Mouse (Mus musculus) retina, postnatal 7 days (tissue): ENCODE results near the gene Nelfcd.
A peak's percentile ranks its signal among the peaks of the same experiment; 100 is the strongest.

Experiments used
- DNase-seq: peaks from one replicate; pipeline ENCODE4 v3.0.0-alpha.2; 2012; ENCODE audit warnings: low read depth, low spot score

The Nelfcd gene

GRCm38 (mm10) chr2:174437697-174437982 is 22.0 kb downstream of the Nelfcd start:
- no peak for DNase-seq

GRCm38 (mm10) chr2:174438181-174438580 is 22.6 kb downstream of the Nelfcd start:
- DNase-seq, result no peak

GRCm38 (mm10) chr2:174438737-174439449 is 23.3 kb downstream of the Nelfcd start, which contains the start of gene Ctsz:
Gene Ctsz, minus strand, starts transcription at chr2:174439039.
- DNase-seq, result no peak

GRCm38 (mm10) chr2:174439450-174439838 is 23.8 kb downstream of the Nelfcd start:
- DNase-seq, result no peak

GRCm38 (mm10) chr2:174439961-174440360 is 24.4 kb downstream of the Nelfcd start:
- DNase-seq, result no peak

GRCm38 (mm10) chr2:174441898-174442297 is 26.3 kb downstream of the Nelfcd start:
- no peak for DNase-seq

- DNase-seq, result no peak
Measured at GRCm38 (mm10) chr2:174442460-174442859, 26.9 kb downstream of the Nelfcd start.

GRCm38 (mm10) chr2:174443046-174443445 is 27.4 kb downstream of the Nelfcd start:
- no peak for DNase-seq

- no peak for DNase-seq
Measured at GRCm38 (mm10) chr2:174444359-174444758, 28.8 kb downstream of the Nelfcd start.

GRCm38 (mm10) chr2:174445018-174445417 is 29.4 kb downstream of the Nelfcd start:
- DNase-seq, result no peak

GRCm38 (mm10) chr2:174446492-174446891 is 30.9 kb downstream of the Nelfcd start:
- DNase-seq, result no peak

- no peak for DNase-seq
Measured at GRCm38 (mm10) chr2:174446905-174447304, 31.3 kb downstream of the Nelfcd start.

GRCm38 (mm10) chr2:174448405-174448804 is 32.8 kb downstream of the Nelfcd start:
- DNase-seq, result no peak

- DNase-seq, result no peak
Measured at GRCm38 (mm10) chr2:174450353-174450752, 34.7 kb downstream of the Nelfcd start, which contains the start of gene Tubb1. Gene Tubb1, plus strand, starts transcription at chr2:174450695.

- no peak for DNase-seq
Measured at GRCm38 (mm10) chr2:174453681-174454080, 38.1 kb downstream of the Nelfcd start.

GRCm38 (mm10) chr2:174459365-174459764 is 43.8 kb downstream of the Nelfcd start:
- DNase-seq, result no peak

GRCm38 (mm10) chr2:174463370-174463769 is 47.8 kb downstream of the Nelfcd start:
- no peak for DNase-seq

- peak; percentile 81 for DNase-seq
Measured at GRCm38 (mm10) chr2:174463789-174464523, 48.4 kb downstream of the Nelfcd start, which contains the start of gene Atp5e. Gene Atp5e, minus strand, starts transcription at chr2:174464105.

GRCm38 (mm10) chr2:174470333-174470732 is 54.7 kb downstream of the Nelfcd start:
- DNase-seq, result no peak

- no peak for DNase-seq
Measured at GRCm38 (mm10) chr2:174470786-174471405, 55.3 kb downstream of the Nelfcd start.

GRCm38 (mm10) chr2:174472407-174472806 is 56.8 kb downstream of the Nelfcd start:
- DNase-seq, result no peak

GRCm38 (mm10) chr2:174472818-174473549 is 57.4 kb downstream of the Nelfcd start, which contains the start of gene Prelid3b:
Gene Prelid3b, minus strand, starts transcription at chr2:174473081.
- peak; percentile 98 for DNase-seq
